Mouse (Mus musculus): ENCODE results near the gene 1500011B03Rik. TPM values are rescaled to one million over a fixed set of nuclear protein-coding genes. Genes with fewer than 3 reads are reported as not detected.
"Not testable (repeated sequence)": the region's sequence is repeated elsewhere in the genome, so short reads cannot be mapped to it uniquely, and the experiment has no call there.

1500011B03Rik gene
- polyA plus RNA-seq, 1 experiment from 2014 or later: 105 TPM

DNA sequence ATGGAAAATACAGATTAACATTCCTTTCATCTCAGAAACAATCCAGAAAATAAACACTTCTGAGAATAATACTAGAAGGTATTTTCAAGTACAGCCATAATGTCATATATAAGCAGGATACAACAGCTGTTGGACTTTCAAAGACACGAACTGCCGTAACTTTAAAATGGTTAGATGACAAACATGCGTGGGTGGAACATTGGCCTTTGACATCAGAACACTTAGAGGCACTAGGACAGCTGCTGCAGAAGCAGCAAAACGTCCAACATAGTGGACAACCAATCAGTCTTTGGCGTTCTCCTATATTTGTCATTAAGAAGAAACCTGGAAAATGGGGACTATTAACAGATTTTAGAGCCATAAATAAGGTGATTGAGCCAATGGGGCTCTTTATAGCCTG, 17.2 kb upstream of the 1500011B03Rik start:
- not testable (repeated sequence) for H3K4me1 ChIP-seq; H3K9me3 ChIP-seq (replicated peaks); H3K27me3 ChIP-seq; H3K4me2 ChIP-seq; ATAC-seq (replicated peaks; ENCODE audit: low FRiP score); H3K4me3 ChIP-seq (replicated peaks); H3K27ac ChIP-seq; H3K36me3 ChIP-seq; H3K9ac ChIP-seq
- WGBS: 36% methylated on average over 5 of the region's 5 CpGs

DNA sequence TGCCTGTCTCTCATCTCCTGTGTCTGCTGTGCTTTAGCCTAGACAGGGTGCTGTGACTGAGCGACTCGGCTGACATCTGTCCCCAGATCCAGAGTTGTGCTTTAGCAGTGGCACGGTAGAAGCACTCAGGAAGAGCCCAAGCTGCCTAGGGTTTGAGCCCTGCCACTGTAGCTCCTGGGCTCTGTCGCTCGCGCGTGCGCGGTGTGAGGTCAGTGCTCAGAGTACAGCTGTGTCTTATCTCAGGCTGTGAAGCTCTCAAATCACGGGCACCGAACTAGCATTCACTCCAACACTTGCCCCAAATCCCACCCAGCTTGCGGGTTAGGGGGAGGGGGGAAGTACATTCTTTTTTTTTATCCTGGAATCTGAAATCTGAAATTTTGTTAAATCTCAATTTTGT, 13.6 kb upstream of the 1500011B03Rik start:
- H3K36me3 ChIP-seq: no peaks in the 10 kb centered on the region
- ATAC-seq (replicated peaks; ENCODE audit: low FRiP score): no peak

DNA sequence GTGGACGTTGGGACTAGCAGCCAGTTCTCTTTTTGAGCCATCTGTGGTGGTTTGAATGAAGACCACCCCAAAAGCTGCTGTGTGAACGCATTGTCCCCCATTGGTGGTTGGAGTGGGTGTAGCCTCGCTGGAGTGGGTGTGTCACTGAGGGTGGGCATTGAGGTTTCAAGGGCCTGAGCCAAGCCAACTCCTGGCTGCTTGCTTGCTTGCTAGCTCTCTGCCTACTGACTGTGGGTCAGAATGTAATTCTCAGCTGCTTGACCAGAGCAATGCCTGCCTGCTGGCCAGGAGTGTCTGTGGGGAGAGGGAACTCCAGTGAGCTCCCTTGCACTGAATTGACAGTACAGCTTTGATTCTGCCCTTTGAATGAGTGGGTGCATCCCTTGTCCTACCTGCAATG, 6.5 kb upstream of the 1500011B03Rik start:
- H3K4me3 ChIP-seq (replicated peaks): no peak overlapping the region
- no peak overlapping the region for H3K27ac ChIP-seq
- no peaks in the 10 kb centered on the region for H3K36me3 ChIP-seq
- no peak overlapping the region for H3K4me2 ChIP-seq
- no peaks in the 10 kb centered on the region for H3K27me3 ChIP-seq
- H3K4me1 ChIP-seq: peaks cover 7% of the 10 kb centered on the region
- 63% methylated on average over 3 of the region's 3 CpGs for WGBS
- H3K9ac ChIP-seq: no peak overlapping the region
- ATAC-seq (replicated peaks; ENCODE audit: low FRiP score): no peak
- no peaks in the 10 kb centered on the region for H3K9me3 ChIP-seq (replicated peaks)

More for the DNA sequence above, 13.6 kb upstream of the 1500011B03Rik start:
- Histone ChIP-seq H3K27ac (no peak overlapping the region), H3K4me2 (no peak overlapping the region), H3K9me3 (replicated peaks) (no peaks in the 10 kb centered on the region), H3K27me3 (no peaks in the 10 kb centered on the region), H3K4me1 (0 out of 2 replicates have a peak, but pooled peaks cover under 1% of the 10 kb centered on the region), H3K9ac (no peak overlapping the region), H3K4me3 (replicated peaks) (no peak overlapping the region)
- 65% methylated on average over 12 of the region's 12 CpGs for WGBS

DNA sequence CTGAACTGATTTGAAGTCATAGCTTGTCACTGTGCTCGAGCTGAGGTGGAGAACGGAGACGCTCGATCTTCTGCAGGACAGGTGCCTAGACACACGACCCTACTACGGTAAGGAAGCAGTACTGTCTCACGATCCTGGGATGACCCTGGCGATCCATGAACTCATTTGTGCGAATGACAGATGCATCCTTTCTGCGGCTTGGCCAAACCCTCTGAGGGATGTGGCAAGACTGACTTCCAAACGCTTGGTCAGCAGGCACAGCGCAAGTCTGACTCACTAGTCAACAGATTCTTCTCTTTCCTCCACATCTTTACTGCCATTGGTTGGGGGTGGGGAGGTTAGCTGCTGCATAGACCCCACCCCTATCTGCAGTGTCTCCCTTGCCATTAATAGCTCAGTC, 4.2 kb upstream of the 1500011B03Rik start:
- H3K9ac ChIP-seq: no peak overlapping the region
- H3K27me3 ChIP-seq: no peaks in the 10 kb centered on the region
- no peaks in the 10 kb centered on the region for H3K9me3 ChIP-seq (replicated peaks)
- 82% methylated on average over 12 of the region's 12 CpGs for WGBS
- H3K36me3 ChIP-seq: 0 out of 2 replicates have a peak, but pooled peaks cover under 1% of the 10 kb centered on the region
- H3K4me1 ChIP-seq: peaks cover 7% of the 10 kb centered on the region
- H3K27ac ChIP-seq: no peak overlapping the region
- H3K4me3 ChIP-seq (replicated peaks): no peak overlapping the region
- ATAC-seq (replicated peaks; ENCODE audit: low FRiP score): no peak
- H3K4me2 ChIP-seq: no peak overlapping the region

DNA sequence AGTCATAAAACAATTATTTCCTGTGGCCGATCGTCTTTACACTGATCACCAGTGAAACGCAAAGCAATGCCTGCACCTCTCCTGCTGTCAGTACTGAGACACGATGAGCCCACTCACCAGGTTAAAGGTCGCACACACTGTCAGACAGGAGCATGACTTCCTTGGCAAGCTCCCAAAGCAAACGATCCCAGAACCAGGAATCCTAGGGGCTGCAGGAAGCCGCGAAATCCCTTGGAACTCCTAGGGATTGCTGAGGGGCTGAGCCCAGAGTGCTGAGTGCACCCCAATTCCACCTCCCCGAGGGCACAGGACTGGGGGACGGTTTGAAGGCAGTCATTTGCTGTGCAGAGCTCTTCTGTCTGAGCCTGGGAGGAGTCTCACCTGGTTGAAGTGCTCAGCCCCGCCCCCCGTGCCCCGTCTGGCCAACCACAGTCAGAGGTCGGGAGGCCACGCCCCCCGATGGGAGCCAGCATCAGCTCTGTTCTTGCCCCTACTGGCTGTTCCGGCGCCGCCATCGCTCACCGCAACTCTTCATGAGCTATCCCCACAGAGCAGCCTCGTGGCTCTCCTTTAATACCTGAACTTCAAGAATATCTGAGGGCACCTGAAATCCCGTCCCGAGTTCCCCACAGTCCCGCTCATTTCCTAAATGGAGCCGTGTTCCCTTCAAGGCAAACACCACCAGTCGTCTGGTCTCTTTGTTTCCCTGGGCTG, 2.9 kb upstream of the 1500011B03Rik start:
- Histone ChIP-seq H3K36me3 (peaks cover 13% of the 10 kb centered on the region), H3K9me3 (replicated peaks) (peaks cover 6% of the 10 kb centered on the region; the same call in 1 of the 2 replicates), H3K4me1 (peaks cover 7% of the 10 kb centered on the region), H3K9ac (peak overlapping the region; percentile 40; the same call in 1 of the 2 replicates), H3K4me3 (replicated peaks) (peak overlapping the region; percentile 47), H3K27me3 (no peaks in the 10 kb centered on the region), H3K4me2 (peak overlapping the region; percentile 77), H3K27ac (peak overlapping the region; percentile 70)
- ATAC-seq (replicated peaks; ENCODE audit: low FRiP score): peak; percentile 86
- WGBS: 7% methylated on average over 26 of the region's 27 CpGs

DNA sequence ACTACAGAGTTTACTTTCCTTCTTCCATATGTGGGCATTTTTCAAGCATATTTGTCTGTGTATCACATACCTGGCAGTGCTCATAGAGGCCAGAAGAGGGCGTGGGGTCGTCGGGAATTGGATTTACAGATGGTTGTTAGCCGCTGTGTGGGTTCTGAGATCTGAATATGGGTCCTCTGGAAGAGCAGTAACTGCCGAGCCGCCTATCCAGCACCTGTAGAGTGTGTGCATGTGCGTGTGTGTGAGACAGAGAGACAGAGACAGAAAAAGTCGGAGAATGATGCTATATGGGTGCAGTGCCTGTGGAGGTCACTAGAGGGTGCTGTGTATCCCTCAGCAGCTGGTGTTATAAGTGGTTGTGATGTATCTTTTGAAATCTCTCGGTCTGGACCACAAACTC, 929 bp upstream of the 1500011B03Rik start:
- WGBS: 24% methylated on average over 9 of the region's 9 CpGs
- ATAC-seq (replicated peaks; ENCODE audit: low FRiP score): no peak
- Histone ChIP-seq H3K9me3 (replicated peaks) (peaks cover 6% of the 10 kb centered on the region; the same call in 1 of the 2 replicates), H3K27me3 (no peaks in the 10 kb centered on the region), H3K36me3 (peaks cover 20% of the 10 kb centered on the region), H3K9ac (no peak overlapping the region), H3K27ac (no peak overlapping the region), H3K4me2 (peak overlapping the region; percentile 70), H3K4me1 (peaks cover 7% of the 10 kb centered on the region), H3K4me3 (replicated peaks) (0 out of 2 replicates have a peak overlapping the region, but pooled peaks have one; percentile 12)

DNA sequence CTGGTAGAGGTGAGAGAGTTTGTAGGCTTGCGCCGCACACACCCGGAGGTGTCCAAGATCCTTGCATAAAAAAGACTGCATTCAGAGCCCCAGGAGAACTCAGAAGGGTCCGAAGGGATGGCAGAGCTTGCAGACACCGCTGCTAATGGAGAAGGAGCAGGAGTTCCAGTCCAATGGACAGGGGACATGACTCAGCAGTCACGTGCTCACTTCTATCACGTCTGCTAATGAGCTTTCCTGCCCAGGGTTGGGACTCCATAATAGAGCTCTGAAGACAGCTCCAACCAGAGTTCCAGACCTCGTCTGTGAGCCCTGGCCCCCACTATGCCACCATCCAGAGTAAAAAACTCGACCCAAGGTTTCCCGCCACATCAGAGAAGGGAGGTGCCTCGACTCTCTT, 5.1 kb downstream of the 1500011B03Rik start:
- Histone ChIP-seq H3K9me3 (replicated peaks) (peaks cover 10% of the 10 kb centered on the region; the same call in 1 of the 2 replicates), H3K27me3 (no peaks in the 10 kb centered on the region), H3K4me1 (0 out of 2 replicates have a peak, but pooled peaks cover 5% of the 10 kb centered on the region), H3K36me3 (peaks cover 20% of the 10 kb centered on the region), H3K9ac (no peak overlapping the region), H3K4me2 (no peak overlapping the region), H3K4me3 (replicated peaks) (no peak overlapping the region), H3K27ac (no peak overlapping the region)
- ATAC-seq (replicated peaks; ENCODE audit: low FRiP score): 0 out of 2 replicates have a peak, but pooled peaks have one; percentile 10
- 67% methylated on average over 11 of the region's 11 CpGs for WGBS

DNA sequence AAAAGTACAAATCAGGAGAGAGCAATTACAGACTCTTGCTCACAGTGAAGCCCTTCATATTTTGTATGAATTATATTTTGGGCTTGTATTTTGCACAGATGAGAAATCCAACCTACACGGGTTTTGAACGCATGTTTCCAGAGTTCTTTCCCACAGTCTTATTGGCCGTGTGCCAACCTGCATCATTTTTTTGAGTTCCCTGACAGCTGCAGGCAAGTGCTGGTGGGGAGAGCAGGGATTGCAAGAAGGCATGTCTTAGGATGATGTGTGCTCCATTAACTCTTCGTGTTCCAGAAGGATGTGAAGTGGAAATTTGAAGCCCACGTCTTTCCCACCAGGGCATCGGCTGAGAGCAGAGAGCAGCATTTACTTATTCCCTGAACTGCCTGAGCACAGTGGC, 6.7 kb downstream of the 1500011B03Rik start:
- WGBS: 64% methylated on average over 6 of the region's 6 CpGs
- peaks cover 8% of the 10 kb centered on the region; the same call in 1 of the 2 replicates for H3K9me3 ChIP-seq (replicated peaks)
- H3K4me1 ChIP-seq: peaks cover 15% of the 10 kb centered on the region; the same call in 1 of the 2 replicates
- H3K9ac ChIP-seq: no peak overlapping the region
- no peak overlapping the region for H3K27ac ChIP-seq
- H3K36me3 ChIP-seq: peaks cover 11% of the 10 kb centered on the region
- H3K4me2 ChIP-seq: no peak overlapping the region
- ATAC-seq (replicated peaks; ENCODE audit: low FRiP score): no peak
- H3K27me3 ChIP-seq: no peaks in the 10 kb centered on the region
- H3K4me3 ChIP-seq (replicated peaks): no peak overlapping the region

DNA sequence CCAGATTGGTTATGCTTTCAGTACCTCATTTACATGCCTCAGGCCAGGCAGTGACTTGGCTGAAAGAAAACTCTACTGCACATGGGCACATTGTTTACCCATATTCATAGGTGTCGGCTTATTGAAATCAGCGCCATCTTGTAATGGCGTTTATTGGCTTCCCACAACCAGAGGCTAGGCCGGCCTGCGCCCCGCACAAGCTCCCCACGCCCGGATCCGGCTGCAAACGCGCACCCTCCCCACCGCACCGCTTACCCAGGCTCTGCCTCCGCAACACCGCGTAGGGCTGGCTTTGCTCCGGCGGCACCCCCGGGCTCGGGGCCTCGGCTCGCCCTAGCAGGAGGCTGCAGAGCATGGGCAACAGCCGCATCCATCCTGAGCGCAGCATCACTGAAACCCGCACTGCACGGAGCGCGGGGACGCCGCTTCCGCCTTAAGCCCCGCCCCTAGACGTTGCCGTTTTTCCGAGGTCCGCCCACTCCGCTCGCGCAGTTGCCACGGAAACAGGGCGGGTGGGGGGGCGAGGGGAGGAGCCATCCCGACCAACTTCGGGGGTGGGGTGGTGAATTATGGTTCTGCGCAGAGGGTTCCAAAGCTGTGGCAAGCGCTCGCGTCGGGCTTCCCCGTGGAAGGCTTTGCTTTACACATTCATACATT, 9.6 kb downstream of the 1500011B03Rik start:
- H3K4me1 ChIP-seq: peaks cover 13% of the 10 kb centered on the region; the same call in 1 of the 2 replicates
- H3K9ac ChIP-seq: peak overlapping the region; percentile 79
- WGBS: under 1% methylated on average over 50 of the region's 50 CpGs
- H3K4me2 ChIP-seq: peak overlapping the region; percentile 70
- peak; percentile 91 for ATAC-seq (replicated peaks; ENCODE audit: low FRiP score)
- no peaks in the 10 kb centered on the region for H3K27me3 ChIP-seq
- H3K9me3 ChIP-seq (replicated peaks): 0 out of 2 replicates have a peak, but pooled peaks cover 4% of the 10 kb centered on the region
- H3K27ac ChIP-seq: peak overlapping the region; percentile 89
- H3K36me3 ChIP-seq: peaks cover 13% of the 10 kb centered on the region
- H3K4me3 ChIP-seq (replicated peaks): peak overlapping the region; percentile 99

DNA sequence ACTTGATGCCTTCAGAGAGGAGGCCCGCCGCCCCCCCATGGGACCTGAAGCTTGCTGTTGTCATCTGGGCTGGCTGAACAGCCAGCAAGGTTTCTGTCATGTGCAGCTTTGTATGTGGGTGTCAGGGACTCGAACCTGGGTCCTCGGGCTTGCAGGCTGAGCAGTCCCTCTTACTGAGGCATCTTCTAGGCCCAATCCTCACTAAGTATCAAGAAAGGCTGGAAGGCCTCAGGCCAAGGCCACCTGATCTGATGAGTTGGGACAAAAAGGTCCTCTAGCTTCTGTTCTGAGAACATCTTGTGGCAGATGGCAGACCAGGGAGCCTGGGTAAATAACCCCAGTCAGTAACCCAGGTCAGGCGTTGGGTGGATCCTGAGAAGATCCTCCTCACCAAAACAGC, 13.4 kb downstream of the 1500011B03Rik start:
- Histone ChIP-seq H3K36me3 (peaks cover 48% of the 10 kb centered on the region), H3K4me2 (no peak overlapping the region), H3K27me3 (no peaks in the 10 kb centered on the region), H3K9me3 (replicated peaks) (no peaks in the 10 kb centered on the region), H3K27ac (no peak overlapping the region), H3K4me3 (replicated peaks) (no peak overlapping the region), H3K9ac (no peak overlapping the region), H3K4me1 (peaks cover 20% of the 10 kb centered on the region)
- no peak for ATAC-seq (replicated peaks; ENCODE audit: low FRiP score)
- WGBS: 91% methylated on average over 5 of the region's 5 CpGs

DNA sequence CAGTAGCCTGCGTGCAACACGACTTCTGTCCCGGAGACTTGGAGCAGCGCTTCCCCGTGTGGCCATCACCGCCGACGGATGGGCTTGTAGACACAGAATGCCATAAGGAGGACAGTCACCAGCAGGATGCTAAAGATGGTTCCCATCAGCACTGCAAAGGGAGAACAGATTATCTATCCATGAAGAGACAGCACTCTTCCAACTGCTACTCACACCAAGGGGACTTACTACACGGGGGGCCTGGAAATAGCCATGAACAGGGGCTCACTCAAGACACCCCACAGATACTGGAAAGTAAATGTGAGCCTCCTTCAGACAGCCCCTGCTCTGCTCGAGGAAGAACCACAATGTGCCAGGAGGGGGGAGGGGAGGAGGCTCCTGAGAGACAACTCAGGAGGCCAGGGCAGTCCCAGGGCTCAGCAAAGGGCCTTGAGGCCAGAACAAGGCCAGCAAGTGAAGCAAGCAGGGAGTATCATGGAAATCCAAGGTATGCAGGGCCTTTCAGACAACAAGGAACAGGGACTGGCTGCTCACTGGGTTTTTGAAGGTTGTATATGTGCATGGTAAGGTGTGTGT, 14.0 kb downstream of the 1500011B03Rik start:
- Histone ChIP-seq H3K9ac (no peak overlapping the region), H3K9me3 (replicated peaks) (no peaks in the 10 kb centered on the region), H3K27ac (no peak overlapping the region), H3K27me3 (no peaks in the 10 kb centered on the region), H3K36me3 (peaks cover 54% of the 10 kb centered on the region), H3K4me1 (peaks cover 20% of the 10 kb centered on the region), H3K4me3 (replicated peaks) (no peak overlapping the region), H3K4me2 (no peak overlapping the region)
- ATAC-seq (replicated peaks; ENCODE audit: low FRiP score): no peak
- WGBS: 81% methylated on average over 10 of the region's 10 CpGs

DNA sequence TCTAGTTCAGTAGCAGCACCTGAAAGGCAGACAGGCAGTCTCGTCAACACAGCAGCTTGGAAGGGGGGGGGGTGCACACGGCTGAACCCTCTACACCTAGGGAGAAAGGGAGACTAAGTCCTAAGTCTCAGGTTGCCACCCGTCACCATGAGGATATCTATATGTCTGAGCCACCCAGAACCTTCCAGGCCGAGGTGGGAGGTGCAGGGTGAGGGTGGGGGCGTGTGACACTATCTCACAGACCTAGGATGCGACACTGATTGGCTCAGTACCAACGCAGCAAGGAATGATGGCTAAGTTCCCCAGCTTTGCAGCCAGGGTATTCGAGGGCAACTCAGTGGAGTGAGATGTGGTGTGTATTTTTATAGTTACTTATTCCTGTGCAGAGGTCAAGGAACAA, 14.9 kb downstream of the 1500011B03Rik start:
- H3K4me1 ChIP-seq: peaks cover 20% of the 10 kb centered on the region
- ATAC-seq (replicated peaks; ENCODE audit: low FRiP score): no peak
- no peak overlapping the region for H3K4me3 ChIP-seq (replicated peaks)
- H3K9ac ChIP-seq: no peak overlapping the region
- no peaks in the 10 kb centered on the region for H3K27me3 ChIP-seq
- H3K4me2 ChIP-seq: no peak overlapping the region
- peaks cover 63% of the 10 kb centered on the region for H3K36me3 ChIP-seq
- no peaks in the 10 kb centered on the region for H3K9me3 ChIP-seq (replicated peaks)
- no peak overlapping the region for H3K27ac ChIP-seq
- 74% methylated on average over 8 of the region's 8 CpGs for WGBS

Measured in kidney, embryonic 15.5 days (tissue).